Mouse (Mus musculus) midbrain, embryonic 11.5 days (tissue): ENCODE measurements at regions not wholly inside any gene's neighbourhood (a gene's known extent, or its start where the extent isn't known, plus 50 kb on each side); places are given as distances from the start of the nearest gene placed in this dataset.
A peak's percentile ranks its signal among the peaks of the same experiment; 100 is the strongest.

Experiments used
- ATAC-seq: fragments of 200-750 bp; cut with Nextera tagmentation; 2 replicates; pipeline ENCODE4 v1.8.0; 2017; ENCODE audit warnings: moderate TSS enrichment, moderate library complexity; ENCODE audit not compliant: low FRiP score
- DNase-seq: peaks from one replicate; pipeline ENCODE4 v3.0.0; 2015; ENCODE audit warnings: low spot score; ENCODE audit errors: missing footprints
- H3K27ac ChIP-seq: fragments of 300-500 bp; sonication (generic); 2 replicates; pipeline ENCODE4 v1.5.1; 2014; ENCODE audit warnings: low read depth, low read length
- H3K27me3 ChIP-seq: fragments of 300-500 bp; sonication (generic); 2 replicates; pipeline ENCODE4 v1.6.1; 2014; ENCODE audit warnings: mild to moderate bottlenecking, low read length, moderate library complexity, mixed read lengths; ENCODE audit not compliant: control insufficient read depth, insufficient read depth
- H3K36me3 ChIP-seq: fragments of 300-500 bp; sonication (generic); 2 replicates; pipeline ENCODE4 v1.6.1; 2014; ENCODE audit warnings: mild to moderate bottlenecking, low read length, moderate library complexity, mixed read lengths; ENCODE audit not compliant: control insufficient read depth, insufficient read depth
- H3K4me1 ChIP-seq: fragments of 300-500 bp; sonication (generic); 2 replicates; pipeline ENCODE4 v1.6.1; 2014; ENCODE audit warnings: low read length; ENCODE audit not compliant: control insufficient read depth, insufficient read depth
- H3K4me2 ChIP-seq: fragments of 300-500 bp; sonication (generic); 2 replicates; pipeline ENCODE4 v1.6.1; 2014; ENCODE audit warnings: mild to moderate bottlenecking, moderate library complexity
- H3K4me3 ChIP-seq: fragments of 300-500 bp; sonication (generic); 2 replicates; pipeline ENCODE4 v1.5.1; 2014; ENCODE audit warnings: low read depth, low read length
- H3K9ac ChIP-seq: fragments of 300-500 bp; sonication (generic); 2 replicates; pipeline ENCODE4 v1.6.1; 2014; ENCODE audit warnings: low read length
- H3K9me3 ChIP-seq: fragments of 300-500 bp; sonication (generic); 2 replicates; pipeline ENCODE4 v1.6.1; 2016; ENCODE audit warnings: low read length; ENCODE audit not compliant: control insufficient read depth
- WGBS: fragments of 180-500 bp; shearing (Covaris S2); extraction: QIAGEN DNeasy Blood & Tissue Kit; methylation state at CpG from one replicate; pipeline ENCODE4 v1.1.7; 2014; 5-methylcytosine and 5-hydroxymethylcytosine counted together

- Histone ChIP-seq H3K4me2 (no peak overlapping the region), H3K4me1 (peaks cover 21% of the 10 kb centered on the region), H3K27me3 (no peaks in the 10 kb centered on the region; the same call in 1 of the 2 replicates), H3K4me3 (no peak overlapping the region), H3K9me3 (no peaks in the 10 kb centered on the region), H3K27ac (no peak overlapping the region), H3K9ac (no peak overlapping the region), H3K36me3 (no peaks in the 10 kb centered on the region)
- DNase-seq (no peak), ATAC-seq (no peak)
- WGBS, result 68% methylated on average over 2 of the region's 2 CpGs
Measured at GRCm38 (mm10) chr6:100145869-100146268, 141.4 kb downstream of the Rybp start.

DNA sequence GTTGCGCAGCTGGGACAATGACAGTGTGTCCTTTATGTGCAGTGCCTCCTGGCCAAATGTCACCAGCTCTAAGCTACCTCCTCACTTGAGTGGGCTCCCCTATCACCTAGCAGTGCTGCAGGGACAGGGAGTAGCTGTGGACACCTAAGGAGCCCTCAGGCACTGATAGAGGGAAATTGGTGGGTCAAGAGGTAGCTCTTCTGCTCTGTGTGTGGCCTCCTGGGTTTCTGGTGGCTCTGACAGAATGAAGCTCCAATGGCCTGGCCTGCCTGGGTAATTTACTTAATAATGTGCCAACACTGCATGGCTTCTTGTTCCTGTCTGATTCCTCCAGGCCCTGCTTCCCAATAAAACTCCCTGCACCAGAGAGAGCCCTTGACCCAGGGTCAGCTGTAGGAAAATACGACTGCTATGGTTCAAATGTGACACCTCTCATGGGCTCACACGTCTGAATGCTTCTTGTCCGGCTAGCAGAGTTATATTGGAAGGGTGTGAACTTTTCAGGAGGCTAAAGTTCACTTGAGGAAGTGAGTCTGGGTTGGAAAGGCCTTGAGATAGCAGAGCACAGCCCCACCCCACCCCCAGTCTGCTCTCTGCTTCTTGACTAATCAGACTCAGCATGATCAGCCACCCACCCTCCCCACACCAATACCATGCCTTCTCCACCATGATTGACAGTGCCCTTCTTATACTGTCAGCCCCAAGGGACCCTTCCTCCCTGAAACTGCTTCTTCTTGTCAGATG is 142.6 kb downstream of the Rybp start:
- Histone ChIP-seq H3K4me1 (peaks cover 21% of the 10 kb centered on the region), H3K27ac (no peak overlapping the region), H3K4me3 (no peak overlapping the region), H3K9ac (no peak overlapping the region), H3K27me3 (no peaks in the 10 kb centered on the region; the same call in 1 of the 2 replicates), H3K9me3 (no peaks in the 10 kb centered on the region), H3K36me3 (no peaks in the 10 kb centered on the region), H3K4me2 (no peak overlapping the region)
- ATAC-seq (0 out of 2 replicates have a peak, but pooled peaks have one; percentile 9), DNase-seq (no peak)
- 49% methylated on average over 4 of the region's 4 CpGs for WGBS

DNA sequence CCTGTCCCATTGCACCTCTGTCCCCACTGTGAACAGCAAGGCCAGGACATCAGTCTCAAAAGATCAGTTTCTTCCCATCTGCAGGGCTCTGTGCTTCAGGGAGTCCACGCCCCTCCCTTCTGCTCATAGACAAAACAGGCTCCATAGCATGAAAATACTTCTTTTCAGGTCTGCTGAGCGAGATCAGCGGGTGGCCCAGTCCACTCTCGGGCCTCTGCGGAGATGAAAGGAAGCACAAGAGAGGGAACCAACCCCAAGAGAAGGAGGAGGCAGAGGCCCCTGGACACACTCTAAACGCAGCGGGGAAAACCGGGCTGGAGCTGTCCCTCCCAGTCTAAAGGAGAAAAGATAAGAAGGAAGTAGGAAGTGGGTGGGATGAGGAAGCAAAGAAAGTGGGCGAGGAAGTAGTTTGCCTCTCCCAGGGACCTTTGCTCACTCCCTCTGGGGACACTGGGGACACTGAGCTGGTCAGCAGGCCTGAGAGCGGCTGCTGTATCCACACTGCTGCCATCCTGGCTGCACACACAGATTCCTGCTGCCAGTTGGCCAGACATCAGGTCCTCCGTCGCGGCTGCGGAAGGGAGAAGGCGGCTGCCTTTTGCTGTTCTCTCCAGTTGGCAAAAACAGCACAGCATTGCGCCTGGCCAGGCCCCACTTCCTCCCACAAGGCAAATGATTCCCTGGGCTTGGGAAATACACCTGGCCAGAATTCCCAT is 143.5 kb downstream of the Rybp start:
- ATAC-seq (peak; percentile 77), DNase-seq (peak; percentile 96)
- Histone ChIP-seq H3K9me3 (no peaks in the 10 kb centered on the region), H3K27me3 (no peaks in the 10 kb centered on the region; the same call in 1 of the 2 replicates), H3K4me2 (peak overlapping the region; percentile 30), H3K4me1 (peaks cover 21% of the 10 kb centered on the region), H3K27ac (peak overlapping the region; percentile 62), H3K4me3 (peak overlapping the region; percentile 2; the same call in 1 of the 2 replicates), H3K9ac (peak overlapping the region; percentile 42; the same call in 1 of the 2 replicates), H3K36me3 (no peaks in the 10 kb centered on the region)
- WGBS, result 2% methylated on average over 16 of the region's 16 CpGs

- H3K27ac ChIP-seq, result no peak overlapping the region
- H3K9ac ChIP-seq, result no peak overlapping the region
- H3K4me1 ChIP-seq, result peaks cover 15% of the 10 kb centered on the region
- no peaks in the 10 kb centered on the region for H3K9me3 ChIP-seq
- no peak overlapping the region for H3K4me3 ChIP-seq
- H3K36me3 ChIP-seq, result no peaks in the 10 kb centered on the region
- no peak overlapping the region for H3K4me2 ChIP-seq
- H3K27me3 ChIP-seq, result no peaks in the 10 kb centered on the region; the same call in 1 of the 2 replicates
- 85% methylated on average over 5 of the region's 5 CpGs for WGBS
- ATAC-seq (no peak), DNase-seq (no peak)
Measured at GRCm38 (mm10) chr6:100141225-100141624, 146.1 kb downstream of the Rybp start.

DNA sequence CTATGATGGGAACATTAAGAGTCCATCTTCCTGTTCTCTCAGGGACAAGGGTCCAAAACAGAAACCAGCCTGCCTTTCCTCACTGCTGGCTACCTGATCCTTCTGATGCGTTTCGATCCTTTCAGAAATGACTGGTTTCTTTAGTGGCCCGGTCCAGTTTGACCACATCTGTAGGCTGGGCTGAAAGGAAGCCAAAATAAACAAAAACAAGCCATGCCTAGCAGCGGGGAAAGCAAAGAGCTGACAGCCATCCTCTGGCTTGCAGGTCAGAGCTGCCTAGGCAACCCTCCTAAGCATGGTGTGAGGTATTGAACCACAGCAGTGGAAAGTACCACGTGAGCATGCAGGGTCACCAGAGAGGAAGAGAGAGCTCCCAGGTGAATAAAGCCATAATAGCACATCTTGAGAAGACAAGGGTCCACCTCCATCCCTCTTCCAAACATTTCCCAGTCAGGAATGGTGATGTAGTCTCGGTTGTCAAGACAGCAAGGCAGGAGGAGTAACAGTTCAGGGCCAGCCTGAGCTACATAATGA is 146.6 kb downstream of the Rybp start:
- ATAC-seq, result no peak
- no peaks in the 10 kb centered on the region; the same call in 1 of the 2 replicates for H3K27me3 ChIP-seq
- H3K4me2 ChIP-seq, result no peak overlapping the region
- H3K9me3 ChIP-seq, result no peaks in the 10 kb centered on the region
- no peak overlapping the region for H3K27ac ChIP-seq
- no peak for DNase-seq
- 51% methylated on average over 6 of the region's 6 CpGs for WGBS
- no peak overlapping the region for H3K4me3 ChIP-seq
- H3K36me3 ChIP-seq, result no peaks in the 10 kb centered on the region
- no peak overlapping the region for H3K9ac ChIP-seq
- peaks cover 15% of the 10 kb centered on the region for H3K4me1 ChIP-seq

GRCm38 (mm10) chr6:100139809-100140208 is 147.5 kb downstream of the Rybp start:
- DNase-seq, result no peak
- Histone ChIP-seq H3K9ac (no peak overlapping the region), H3K27ac (no peak overlapping the region), H3K4me1 (peaks cover 15% of the 10 kb centered on the region), H3K27me3 (no peaks in the 10 kb centered on the region; the same call in 1 of the 2 replicates), H3K4me2 (no peak overlapping the region), H3K36me3 (no peaks in the 10 kb centered on the region), H3K9me3 (no peaks in the 10 kb centered on the region), H3K4me3 (no peak overlapping the region)
- no peak for ATAC-seq
- WGBS, result 39% methylated on average over 6 of the region's 6 CpGs

GRCm38 (mm10) chr6:100138659-100139058 is 148.6 kb downstream of the Rybp start:
- ATAC-seq (no peak), DNase-seq (no peak)
- no peak overlapping the region for H3K4me3 ChIP-seq
- no peak overlapping the region for H3K27ac ChIP-seq
- peaks cover 4% of the 10 kb centered on the region for H3K4me1 ChIP-seq
- WGBS, result 94% methylated on average over 2 of the region's 2 CpGs
- no peaks in the 10 kb centered on the region for H3K9me3 ChIP-seq
- H3K27me3 ChIP-seq, result no peaks in the 10 kb centered on the region; the same call in 1 of the 2 replicates
- H3K36me3 ChIP-seq, result no peaks in the 10 kb centered on the region
- no peak overlapping the region for H3K9ac ChIP-seq
- no peak overlapping the region for H3K4me2 ChIP-seq

GRCm38 (mm10) chr6:100135177-100135576 is 152.1 kb downstream of the Rybp start:
- Histone ChIP-seq H3K27me3 (no peaks in the 10 kb centered on the region; the same call in 1 of the 2 replicates), H3K9ac (no peak overlapping the region), H3K4me3 (no peak overlapping the region), H3K27ac (no peak overlapping the region), H3K9me3 (no peaks in the 10 kb centered on the region), H3K4me2 (no peak overlapping the region), H3K4me1 (no peaks in the 10 kb centered on the region), H3K36me3 (no peaks in the 10 kb centered on the region)
- no peak for ATAC-seq
- DNase-seq, result no peak
- 52% methylated on average over 2 of the region's 2 CpGs for WGBS

- Histone ChIP-seq H3K27ac (no peak overlapping the region), H3K4me3 (no peak overlapping the region), H3K4me1 (no peaks in the 10 kb centered on the region), H3K27me3 (no peaks in the 10 kb centered on the region; the same call in 1 of the 2 replicates), H3K9me3 (no peaks in the 10 kb centered on the region), H3K4me2 (no peak overlapping the region), H3K36me3 (no peaks in the 10 kb centered on the region), H3K9ac (no peak overlapping the region)
- ATAC-seq, result no peak
- no peak for DNase-seq
- WGBS, result 87% methylated on average over 9 of the region's 9 CpGs
Measured at GRCm38 (mm10) chr6:100133970-100134369, 153.3 kb downstream of the Rybp start.
